Mouse (Mus musculus) fat pad, adult 2 months (tissue): ENCODE measurements around the gene Hoxc5.
A peak's percentile ranks its signal among the peaks of the same experiment; 100 is the strongest.

Experiments
- DNase-seq: peaks from one replicate; pipeline ENCODE4 v3.0.0-alpha.2; 2011; ENCODE audit warnings: low read depth, low spot score; ENCODE audit errors: extremely low read depth

Gene Hoxc5

GRCm38 (mm10) chr15:102967511-102968397 is 511 bp downstream of the Hoxc5 start:
- DNase-seq, result no peak

- DNase-seq, result no peak
These were observed 2.1 kb downstream of the Hoxc5 start for GRCm38 (mm10) chr15:102969296-102969695.

- DNase-seq, result no peak
These were observed 3.5 kb downstream of the Hoxc5 start for GRCm38 (mm10) chr15:102970740-102971139.

GRCm38 (mm10) chr15:102972254-102972653 is 5.0 kb downstream of the Hoxc5 start:
- DNase-seq, result no peak

GRCm38 (mm10) chr15:102972753-102973152 is 5.5 kb downstream of the Hoxc5 start:
- no peak for DNase-seq

GRCm38 (mm10) chr15:102975034-102975433 is 7.8 kb downstream of the Hoxc5 start:
- no peak for DNase-seq

GRCm38 (mm10) chr15:102975688-102976111 is 8.5 kb downstream of the Hoxc5 start:
- no peak for DNase-seq

GRCm38 (mm10) chr15:102976171-102976570 is 8.9 kb downstream of the Hoxc5 start, which contains the start of gene Hoxc9:
Gene Hoxc9, plus strand, starts transcription at chr15:102976439.
- DNase-seq, result no peak

GRCm38 (mm10) chr15:102976631-102977422 is 9.6 kb downstream of the Hoxc5 start:
- DNase-seq, result no peak

- DNase-seq, result no peak
These were observed 10.3 kb downstream of the Hoxc5 start for GRCm38 (mm10) chr15:102977423-102977974.

- no peak for DNase-seq
These were observed 11.6 kb downstream of the Hoxc5 start for GRCm38 (mm10) chr15:102978615-102979515.

GRCm38 (mm10) chr15:102979936-102980335 is 12.7 kb downstream of the Hoxc5 start:
- DNase-seq, result no peak

- DNase-seq, result no peak
These were observed 13.1 kb downstream of the Hoxc5 start for GRCm38 (mm10) chr15:102980352-102980751.

- DNase-seq, result no peak
These were observed 13.7 kb downstream of the Hoxc5 start for GRCm38 (mm10) chr15:102980912-102981311.

- DNase-seq, result no peak
These were observed 14.4 kb downstream of the Hoxc5 start for GRCm38 (mm10) chr15:102981379-102982288.

- no peak for DNase-seq
These were observed 16.5 kb downstream of the Hoxc5 start for GRCm38 (mm10) chr15:102983716-102984115.

- DNase-seq, result no peak
These were observed 17.3 kb downstream of the Hoxc5 start for GRCm38 (mm10) chr15:102984521-102984920.

- no peak for DNase-seq
These were observed 17.7 kb downstream of the Hoxc5 start for GRCm38 (mm10) chr15:102984925-102985324.

- peak; percentile 2 for DNase-seq
These were observed 20.0 kb downstream of the Hoxc5 start for GRCm38 (mm10) chr15:102987124-102987833.
